Mouse (Mus musculus) NIH3T3 (cell line): ENCODE measurements around the gene Txndc9.
"Not testable (repeated sequence)": the region's sequence is repeated elsewhere in the genome, so short reads cannot be mapped to it uniquely, and the experiment has no call there.

Source experiments
- DNase-seq: peaks from one replicate; pipeline ENCODE4 v3.0.0-alpha.2; 2012; ENCODE audit warnings: low read depth

Txndc9 gene

GRCm38 (mm10) chr1:37976666-37977065 lies 21.0 kb downstream of the Txndc9 start:
- DNase-seq, result not testable (repeated sequence)

GRCm38 (mm10) chr1:37971520-37971919 lies 26.2 kb downstream of the Txndc9 start:
- DNase-seq, result peak; percentile 60

- no peak for DNase-seq
These were observed 28.9 kb downstream of the Txndc9 start for GRCm38 (mm10) chr1:37968746-37969145.

- no peak for DNase-seq
These were observed 32.1 kb downstream of the Txndc9 start for GRCm38 (mm10) chr1:37965571-37965970.

- no peak for DNase-seq
These were observed 38.2 kb downstream of the Txndc9 start for GRCm38 (mm10) chr1:37959486-37959885.

- no peak for DNase-seq
These were observed 39.2 kb downstream of the Txndc9 start for GRCm38 (mm10) chr1:37958516-37958915.

- DNase-seq, result no peak
These were observed 40.0 kb downstream of the Txndc9 start, which contains the start of gene Lyg1 for GRCm38 (mm10) chr1:37957659-37958058. Gene Lyg1, minus strand, starts transcription at chr1:37957759.

- DNase-seq, result no peak
These were observed 40.8 kb downstream of the Txndc9 start for GRCm38 (mm10) chr1:37956690-37957431.

GRCm38 (mm10) chr1:37955251-37955650 lies 42.4 kb downstream of the Txndc9 start:
- no peak for DNase-seq

GRCm38 (mm10) chr1:37954786-37955185 lies 42.9 kb downstream of the Txndc9 start:
- DNase-seq, result peak; percentile 45

- no peak for DNase-seq
These were observed 48.8 kb downstream of the Txndc9 start for GRCm38 (mm10) chr1:37948906-37949305.
